Comparison of ENCODE assay signal across 8 mouse cellular contexts in genomic region chr5:100036681-100037080, GRCm38 (mm10). TPM values are rescaled to one million over a fixed set of nuclear protein-coding genes. Genes with fewer than 3 reads are reported as not detected.
DNase-seq lines count a peak whose midpoint lies in the region; ATAC-seq and TF ChIP-seq lines count a peak whose summit lies in the region.

No protein-coding gene starts in this region.

- H3K4me1 ChIP-seq in hindbrain, postnatal 0 days (ENCODE audit: insufficient read depth, low read length): peaks cover 15% of the 10 kb centered on the region

- no peak for ATAC-seq in hindbrain, postnatal 0 days

- peaks cover 86% of the 10 kb centered on the region for H3K79me2 ChIP-seq in macrophage (ENCODE audit: inconsistent target)

- H3K27ac ChIP-seq in gastrocnemius, adult 2 months: peak overlapping the region; percentile 99; the same call in 1 of the 2 replicates
- no peak overlapping the region for H3K27ac ChIP-seq in hindbrain, postnatal 0 days
- no peak overlapping the region for H3K27ac ChIP-seq in macrophage

- peak overlapping the region; percentile 93 for H3K4me3 ChIP-seq in gastrocnemius, adult 2 months
- H3K4me3 ChIP-seq in hindbrain, postnatal 0 days (ENCODE audit: low read length): peak overlapping the region; percentile 94
- H3K4me3 ChIP-seq in macrophage (ENCODE audit: inconsistent target): peak overlapping the region; percentile 79; the same call in 1 of the 2 replicates

- peaks cover 19% of the 10 kb centered on the region for H3K36me3 ChIP-seq in hindbrain, postnatal 0 days (ENCODE audit: insufficient read depth, low read length)
- peaks cover 29% of the 10 kb centered on the region for H3K36me3 ChIP-seq in macrophage (ENCODE audit: inconsistent target)

- peak overlapping the region; percentile 43; the same call in 1 of the 2 replicates for H3K9ac ChIP-seq in hindbrain, postnatal 0 days (replicated peaks; ENCODE audit: low read length)

- TF ChIP-seq CTCF in gastrocnemius, adult 2 months (IDR thresholded peaks at IDR 0.05): no peak
- TF ChIP-seq CTCF in hindbrain, postnatal 0 days (IDR thresholded peaks at IDR 0.05; ENCODE audit: low read depth): no peak

- 15% methylated on average over 7 of the region's 7 CpGs for WGBS in hindbrain, postnatal 0 days
- 34% methylated on average over 7 of the region's 7 CpGs for WGBS in macrophage (ENCODE audit: missing documents)

- no peak for DNase-seq in gastrocnemius, adult 2 months
- no peak for DNase-seq in gastrocnemius, postnatal 36 days
- peak; percentile 85 for DNase-seq in ZHBTc4 (ENCODE audit: low read depth, low spot score)
- DNase-seq in hindbrain, postnatal 0 days (ENCODE audit: low spot score): no peak
- DNase-seq in thymus, postnatal 4 days: peak; percentile 63
- DNase-seq in kidney, postnatal 25 days: no peak
- DNase-seq in left cerebral cortex, postnatal 36 days (ENCODE audit: low spot score in 2 of 2): no peak

- H3K27me3 ChIP-seq in hindbrain, postnatal 0 days (ENCODE audit: insufficient read depth, low read length): no peaks in the 10 kb centered on the region

- intact Hi-C loops in gastrocnemius, adult 2 months (cut with DNase I): loop anchor here (10.0 kb wide), 2 partner anchors 132 to 378 kb away; partner anchors contain the start of genes Sec31a and Vamp9
- intact Hi-C loops in gastrocnemius, postnatal 36 days (cut with DNase I): no loop called here
- intact Hi-C loops in left cerebral cortex, postnatal 36 days (cut with DNase I): loop anchor here (5.0 kb wide), 1 partner anchor 834 kb away; no protein-coding TSS in a partner anchor

- H3K9me3 ChIP-seq in hindbrain, postnatal 0 days (ENCODE audit: low read length): no peaks in the 10 kb centered on the region

- peak overlapping the region; percentile 88 for H3K4me2 ChIP-seq in hindbrain, postnatal 0 days (ENCODE audit: low read depth, low read length)

RNA-seq across cellular contexts. Expression of gene Hnrnpdl, which starts 2.8 kb away (rescaled TPM):
- 10 to 100 TPM; 74.8 to 77.5 TPM for total RNA-seq in gastrocnemius, adult 2 months (2021)
- 10 to 100 TPM; 63.2 to 70.9 TPM for total RNA-seq in gastrocnemius, postnatal 36 days (2021)
- 107 and 121 TPM in 2 replicates for total RNA-seq in hindbrain, postnatal 0 days (2014; rRNA removed)
- 184 and 193 TPM in 2 replicates for polyA plus RNA-seq in hindbrain, postnatal 0 days (2015; fragmentation: Nextera tagmentation; extraction: Ambion mirVana)
- 100 to 1,000 TPM; 293 to 632 (median 497) TPM for total RNA-seq in macrophage (2018; cell fraction: chromatin; rRNA removed)
- total RNA-seq in macrophage (2018; cell fraction: cytosol; rRNA removed): 100 to 1,000 TPM in 1 of 26 experiments, 10 to 100 TPM in 25; 37.4 to 104 (median 54.9) TPM
- 100 to 1,000 TPM; 202 to 451 (median 269) TPM for total RNA-seq in macrophage (2018; cell fraction: nucleus; rRNA removed)
- polyA plus RNA-seq in macrophage (2018): 82.5 to 143 TPM (median 94.5 TPM) in 3 replicates
- total RNA-seq in left cerebral cortex, postnatal 36 days (2021): 100 to 1,000 TPM; 158 to 173 TPM

RNA-seq across cellular contexts. Expression of gene Enoph1, which starts 3.1 kb away (rescaled TPM):
- 1 to 10 TPM; 6.7 to 9.0 TPM for total RNA-seq in gastrocnemius, adult 2 months (2021)
- total RNA-seq in gastrocnemius, postnatal 36 days (2021): 1 to 10 TPM; 5.9 to 7.0 TPM
- total RNA-seq in hindbrain, postnatal 0 days (2014; rRNA removed): 41.6 and 55.6 TPM in 2 replicates
- 48.6 and 49.0 TPM in 2 replicates for polyA plus RNA-seq in hindbrain, postnatal 0 days (2015; fragmentation: Nextera tagmentation; extraction: Ambion mirVana)
- total RNA-seq in macrophage (2018; cell fraction: chromatin; rRNA removed): 10 to 100 TPM in 20 of 26 experiments, 1 to 10 TPM in 6; 5.4 to 31.6 (median 18.5) TPM
- 10 to 100 TPM; 12.5 to 18.9 (median 15.6) TPM for total RNA-seq in macrophage (2018; cell fraction: cytosol; rRNA removed)
- 10 to 100 TPM in 17 of 26 experiments, 1 to 10 TPM in 9; 6.2 to 31.5 (median 14.1) TPM for total RNA-seq in macrophage (2018; cell fraction: nucleus; rRNA removed)
- 16.4 to 24.9 TPM (median 18.8 TPM) in 3 replicates for polyA plus RNA-seq in macrophage (2018)
- 10 to 100 TPM; 51.6 to 54.5 TPM for total RNA-seq in left cerebral cortex, postnatal 36 days (2021)

RNA-seq across cellular contexts. Expression of gene 4930524J08Rik, which starts 57.8 kb away (rescaled TPM):
- under 1 TPM in 1 of 2 experiments, not detected in 1; 0.42 TPM for total RNA-seq in gastrocnemius, adult 2 months (2021)
- total RNA-seq in gastrocnemius, postnatal 36 days (2021): under 1 TPM in 1 of 2 experiments, not detected in 1; 0.46 TPM
- 0.52 and 1.2 TPM in 2 replicates for total RNA-seq in hindbrain, postnatal 0 days (2014; rRNA removed)
- polyA plus RNA-seq in hindbrain, postnatal 0 days (2015; fragmentation: Nextera tagmentation; extraction: Ambion mirVana): 3.8 and 4.0 TPM in 2 replicates
- 1 to 10 TPM in 14 of 26 experiments, not detected in 12; 1.6 to 6.8 (median 2.5) TPM for total RNA-seq in macrophage (2018; cell fraction: chromatin; rRNA removed)
- 1 to 10 TPM in 13 of 26 experiments, under 1 TPM in 13; 0.27 to 2.1 (median 0.99) TPM for total RNA-seq in macrophage (2018; cell fraction: cytosol; rRNA removed)
- total RNA-seq in macrophage (2018; cell fraction: nucleus; rRNA removed): 10 to 100 TPM in 1 of 26 experiments, 1 to 10 TPM in 21, not detected in 4; 1.4 to 10.5 (median 2.2) TPM
- 0.43 to 2.0 TPM (median 0.88 TPM) in 3 replicates for polyA plus RNA-seq in macrophage (2018)
- total RNA-seq in left cerebral cortex, postnatal 36 days (2021): 1 to 10 TPM; 1.2 to 1.9 TPM

RNA-seq across cellular contexts. Expression of gene Hnrnpd, which starts 57.9 kb away (rescaled TPM):
- 10 to 100 TPM; 68.5 to 84.1 TPM for total RNA-seq in gastrocnemius, adult 2 months (2021)
- 10 to 100 TPM; 51.4 to 63.8 TPM for total RNA-seq in gastrocnemius, postnatal 36 days (2021)
- 28.6 and 30.2 TPM in 2 replicates for total RNA-seq in hindbrain, postnatal 0 days (2014; rRNA removed)
- 95.9 and 103 TPM in 2 replicates for polyA plus RNA-seq in hindbrain, postnatal 0 days (2015; fragmentation: Nextera tagmentation; extraction: Ambion mirVana)
- 100 to 1,000 TPM; 119 to 354 (median 201) TPM for total RNA-seq in macrophage (2018; cell fraction: chromatin; rRNA removed)
- 100 to 1,000 TPM; 115 to 167 (median 134) TPM for total RNA-seq in macrophage (2018; cell fraction: cytosol; rRNA removed)
- 100 to 1,000 TPM; 112 to 271 (median 159) TPM for total RNA-seq in macrophage (2018; cell fraction: nucleus; rRNA removed)
- polyA plus RNA-seq in macrophage (2018): 128 to 349 TPM (median 265 TPM) in 3 replicates
- total RNA-seq in left cerebral cortex, postnatal 36 days (2021): 100 to 1,000 TPM; 178 to 207 TPM

Comparison
In these comparisons a context has a peak if more than half of its experiments do, and no peak if none do; other contexts are left out.
1. DNase-seq: peak in ZHBTc4 (single experiment) and thymus, postnatal 4 days (single experiment); none in gastrocnemius, adult 2 months (single experiment), gastrocnemius, postnatal 36 days (0 of 2), hindbrain, postnatal 0 days (single experiment), kidney, postnatal 25 days (0 of 2) and left cerebral cortex, postnatal 36 days (0 of 2).
2. Peak in every context shown above with its lines, with median percentiles within 50 percentile points of each other: H3K4me3 ChIP-seq.